Mouse (Mus musculus) thymus, adult 2 months (tissue): ENCODE data around the gene 1700018B08Rik. TPM values are rescaled to one million over a fixed set of nuclear protein-coding genes. Genes with fewer than 3 reads are reported as not detected.

Experiments
- DNase-seq: peaks from one replicate; pipeline ENCODE4 v3.0.0; 2021
- H3K27ac ChIP-seq: fragments of 200-500 bp; 2 replicates; pipeline ENCODE4 v1.5.1; 2012; ENCODE audit warnings: low read length, control low read depth; ENCODE audit not compliant: control insufficient read depth, insufficient read depth
- H3K27me3 ChIP-seq: fragments of 200-500 bp; 2 replicates; pipeline ENCODE4 v1.6.1; 2012; ENCODE audit warnings: mild to moderate bottlenecking, low read length, moderate library complexity, mixed read lengths; ENCODE audit not compliant: control insufficient read depth, insufficient read depth
- H3K36me3 ChIP-seq: fragments of 200-500 bp; 2 replicates; pipeline ENCODE4 v1.6.1; 2012; ENCODE audit warnings: mild to moderate bottlenecking, low read length, moderate library complexity; ENCODE audit not compliant: control insufficient read depth, insufficient read depth
- H3K4me1 ChIP-seq: fragments of 200-500 bp; replicated peaks from 2 replicates; pipeline ENCODE4 v1.6.1; 2012; ENCODE audit warnings: low read length; ENCODE audit not compliant: control insufficient read depth, insufficient read depth
- H3K4me3 ChIP-seq: fragments of 200-500 bp; 2 replicates; pipeline ENCODE4 v1.5.1; 2012; ENCODE audit warnings: mild to moderate bottlenecking, low read length, control low read depth, moderate library complexity; ENCODE audit not compliant: control insufficient read depth, insufficient read depth
- CTCF ChIP-seq: fragments of 200-500 bp; IDR thresholded peaks from 2 replicates; pipeline ENCODE4 v1.5.1; 2012; ENCODE audit warnings: mild to moderate bottlenecking, control low read depth, low read length, moderate library complexity, borderline replicate concordance; ENCODE audit not compliant: control insufficient read depth, poor library complexity, insufficient read depth; ENCODE audit errors: extremely low read depth
- POLR2A ChIP-seq: fragments of 200-500 bp; IDR thresholded peaks from 2 replicates; pipeline ENCODE4 v1.6.1; 2012; ENCODE audit warnings: mild to moderate bottlenecking, low read length, control low read depth, moderate library complexity; ENCODE audit not compliant: control insufficient read depth, poor library complexity, insufficient read depth; ENCODE audit errors: extremely low read depth
- WGBS: fragments of 180-500 bp; shearing (Covaris S2); methylation state at CpG from one replicate; pipeline ENCODE4 v1.1.7; 2018; 5-methylcytosine and 5-hydroxymethylcytosine counted together
- polyA plus RNA-seq: library from polyadenylated mRNA; depleted of rRNA; stranded (reverse); fragments of >200 nt; gene quantifications from 2 replicates; pipeline ENCODE4 v1.2.3, GENCODE M21; 2012

The 1700018B08Rik gene
- polyA plus RNA-seq, 1 experiment = 0.35 TPM

DNA sequence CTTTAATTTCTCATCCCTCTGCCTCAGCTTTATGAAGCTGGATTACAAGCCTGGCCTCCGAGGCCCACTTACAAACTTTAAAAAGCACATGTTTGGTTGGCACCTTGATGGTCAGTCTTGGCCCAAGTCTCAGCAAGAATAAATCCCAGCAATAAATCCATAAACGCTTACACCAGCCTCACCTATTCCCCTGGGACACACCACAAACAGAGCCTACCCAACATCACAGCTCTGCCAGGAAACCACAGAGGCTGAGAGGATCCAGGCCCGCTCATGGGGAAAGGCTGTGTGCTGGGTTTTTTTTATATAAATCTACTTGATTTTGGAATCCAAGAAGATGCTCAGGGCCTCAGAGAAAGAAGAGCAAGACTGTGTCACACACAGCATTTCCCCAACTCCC, 31.5 kb upstream of the 1700018B08Rik start:
- H3K27me3 ChIP-seq = no peaks in the 10 kb centered on the region
- peaks cover 22% of the 10 kb centered on the region for H3K4me1 ChIP-seq
- H3K36me3 ChIP-seq = no peaks in the 10 kb centered on the region
- no peak overlapping the region for H3K4me3 ChIP-seq
- H3K27ac ChIP-seq = no peak overlapping the region
- 65% methylated on average over 3 of the region's 3 CpGs for WGBS
- no peak for DNase-seq
- TF ChIP-seq POLR2A (no peak), CTCF (no peak)

DNA sequence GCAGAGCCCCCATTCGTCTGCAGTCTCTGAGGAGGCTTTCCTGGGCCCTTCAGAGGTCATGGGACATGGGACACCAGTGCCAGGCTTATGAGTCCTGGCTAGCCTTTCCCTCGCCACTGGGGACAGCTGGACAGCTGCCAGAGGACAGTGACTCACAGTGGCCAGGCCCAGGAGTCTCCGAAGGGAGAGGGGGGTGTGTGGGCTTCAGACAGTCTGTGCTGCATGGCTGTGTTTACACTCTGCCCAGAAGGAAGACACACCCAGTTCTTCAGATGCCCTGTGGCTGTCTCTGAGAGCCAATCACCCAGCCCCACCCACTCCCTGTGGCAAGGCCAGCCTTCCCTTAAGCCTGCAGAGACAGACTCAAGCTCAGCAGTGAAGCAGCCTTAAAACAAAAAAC, 29.2 kb upstream of the 1700018B08Rik start:
- TF ChIP-seq POLR2A (no peak), CTCF (no peak)
- H3K4me1 ChIP-seq = peaks cover 19% of the 10 kb centered on the region

DNA sequence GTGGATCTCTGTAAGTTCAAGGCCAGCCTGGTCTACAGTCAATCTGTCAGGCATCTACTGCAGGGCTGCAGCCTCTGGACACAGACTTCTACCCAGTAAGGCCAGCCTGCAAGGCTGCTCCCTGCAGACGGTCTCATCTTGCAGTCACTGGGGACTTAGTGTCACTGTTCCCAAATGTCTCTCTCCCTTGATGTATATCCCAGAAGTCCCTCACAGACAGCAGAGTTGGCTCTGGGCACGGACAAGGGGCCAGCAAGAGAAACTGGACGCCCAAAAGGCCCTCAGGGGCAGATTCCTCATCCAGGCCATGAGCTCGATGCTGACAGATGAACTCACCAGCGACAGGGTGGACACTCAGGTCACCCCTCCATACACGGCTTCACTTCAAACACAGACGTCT, 28.0 kb upstream of the 1700018B08Rik start:
- H3K27me3 ChIP-seq = no peaks in the 10 kb centered on the region
- H3K4me3 ChIP-seq = no peak overlapping the region
- no peaks in the 10 kb centered on the region for H3K36me3 ChIP-seq
- no peak for DNase-seq
- H3K27ac ChIP-seq = no peak overlapping the region
- no peak for TF ChIP-seq POLR2A
- TF ChIP-seq CTCF = no peak
- H3K4me1 ChIP-seq = peaks cover 13% of the 10 kb centered on the region
- WGBS = 98% methylated on average over 7 of the region's 7 CpGs

More for the DNA sequence above, 29.2 kb upstream of the 1700018B08Rik start:
- Histone ChIP-seq H3K4me3 (no peak overlapping the region), H3K36me3 (no peaks in the 10 kb centered on the region), H3K27me3 (no peaks in the 10 kb centered on the region), H3K27ac (no peak overlapping the region)
- no peak for DNase-seq
- WGBS = 76% methylated on average over 3 of the region's 3 CpGs

- H3K4me3 ChIP-seq = peak overlapping the region; percentile 31
These were observed 26.7 kb upstream of the 1700018B08Rik start for GRCm38 (mm10) chr8:121570801-121571200.

GRCm38 (mm10) chr8:121570335-121570734, 26.2 kb upstream of the 1700018B08Rik start:
- Histone ChIP-seq H3K4me1 (no peaks in the 10 kb centered on the region; the same call in 1 of the 2 replicates), H3K4me3 (peak overlapping the region; percentile 31), H3K36me3 (no peaks in the 10 kb centered on the region), H3K27me3 (no peaks in the 10 kb centered on the region), H3K27ac (no peak overlapping the region)
- 47% methylated on average over 21 of the region's 21 CpGs for WGBS
- no peak for TF ChIP-seq CTCF
- no peak for TF ChIP-seq POLR2A
- DNase-seq = no peak

More at GRCm38 (mm10) chr8:121570801-121571200, 26.7 kb upstream of the 1700018B08Rik start:
- Histone ChIP-seq H3K27ac (no peak overlapping the region), H3K27me3 (no peaks in the 10 kb centered on the region), H3K36me3 (no peaks in the 10 kb centered on the region), H3K4me1 (peaks cover 3% of the 10 kb centered on the region)
- 84% methylated on average over 17 of the region's 17 CpGs for WGBS
- DNase-seq = no peak
- no peak for TF ChIP-seq CTCF
- no peak for TF ChIP-seq POLR2A

DNA sequence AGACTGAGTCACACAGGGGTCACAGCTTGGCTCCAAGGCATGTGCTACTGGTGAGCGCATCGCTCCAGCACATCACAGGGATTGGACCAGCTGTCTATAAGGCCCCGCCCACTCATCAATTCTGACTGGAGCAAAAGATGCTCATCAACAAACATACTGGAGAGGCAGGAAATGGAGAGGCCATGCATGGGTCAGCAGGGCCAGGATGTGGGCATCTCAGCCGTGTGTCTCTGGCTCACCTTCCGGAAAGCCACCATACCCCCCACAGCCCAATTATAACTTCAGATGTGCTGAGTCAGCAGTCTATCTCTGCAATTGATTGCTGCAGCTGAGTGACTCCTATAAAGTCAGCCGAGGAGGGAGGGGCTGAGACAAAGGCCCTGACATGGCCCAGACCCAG, 24.2 kb upstream of the 1700018B08Rik start:
- Histone ChIP-seq H3K4me3 (no peak overlapping the region), H3K27me3 (no peaks in the 10 kb centered on the region), H3K4me1 (no peaks in the 10 kb centered on the region; the same call in 1 of the 2 replicates), H3K36me3 (no peaks in the 10 kb centered on the region), H3K27ac (no peak overlapping the region)
- TF ChIP-seq POLR2A = no peak
- TF ChIP-seq CTCF = no peak
- DNase-seq = no peak
- WGBS = 87% methylated on average over 6 of the region's 6 CpGs

DNA sequence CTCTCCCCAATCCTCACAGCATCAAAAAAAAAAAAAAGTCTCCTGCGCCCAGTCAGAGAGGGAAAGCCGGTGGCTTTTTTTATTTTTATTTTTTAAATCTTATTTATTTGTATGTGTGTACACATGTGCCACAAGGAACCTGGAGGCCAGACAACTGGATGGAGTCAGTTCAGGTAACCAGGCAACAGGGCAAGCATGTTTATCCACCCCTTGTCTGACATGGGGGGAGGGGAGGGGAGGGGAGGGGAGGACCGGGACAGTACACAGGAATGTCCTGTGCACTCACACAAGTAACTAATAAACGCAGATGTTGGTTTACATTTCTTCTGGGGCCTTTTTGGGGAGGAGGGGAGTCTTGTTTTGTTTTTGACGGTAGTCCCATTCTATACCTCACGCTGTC, 19.6 kb upstream of the 1700018B08Rik start:
- TF ChIP-seq POLR2A (no peak), CTCF (no peak)
- H3K27me3 ChIP-seq = no peaks in the 10 kb centered on the region
- no peaks in the 10 kb centered on the region; the same call in 1 of the 2 replicates for H3K36me3 ChIP-seq
- H3K27ac ChIP-seq = no peak overlapping the region
- no peaks in the 10 kb centered on the region for H3K4me1 ChIP-seq
- no peak overlapping the region for H3K4me3 ChIP-seq
- no peak for DNase-seq
- 95% methylated on average over 6 of the region's 6 CpGs for WGBS
